Comparison of ENCODE assay signal across 7 mouse cellular contexts in genomic region chr8:108611792-108612413, GRCm38 (mm10).
DNase-seq lines count a peak whose midpoint lies in the region; ATAC-seq and TF ChIP-seq lines count a peak whose summit lies in the region.

No protein-coding gene starts in this region.

- TF ChIP-seq CTCF in lung, embryonic 14.5 days (IDR thresholded peaks at IDR 0.05; ENCODE audit: low read depth): no peak
- no peak for TF ChIP-seq CTCF in small intestine, adult 2 months (IDR thresholded peaks at IDR 0.05; ENCODE audit: extremely low read depth, insufficient read length, insufficient replicate concordance, low read depth, low read length)

- peak overlapping the region; percentile 39 for H3K4me2 ChIP-seq in lung, embryonic 14.5 days
- no peak overlapping the region for H3K4me2 ChIP-seq in embryonic facial prominence, embryonic 14.5 days (ENCODE audit: low read depth, low read length)

- H3K4me1 ChIP-seq in lung, embryonic 14.5 days (ENCODE audit: insufficient read depth): peaks cover 14% of the 10 kb centered on the region
- H3K4me1 ChIP-seq in embryonic facial prominence, embryonic 14.5 days (ENCODE audit: control insufficient read depth, insufficient read depth, low read length): 0 out of 2 replicates have a peak, but pooled peaks cover 8% of the 10 kb centered on the region
- H3K4me1 ChIP-seq in small intestine, adult 2 months (ENCODE audit: control insufficient read depth, insufficient read depth, insufficient read length, low read length): no peaks in the 10 kb centered on the region

- DNase-seq in lung, embryonic 14.5 days: peak; percentile 39
- no peak for DNase-seq in lung, postnatal 14 days
- peak; percentile 19 for DNase-seq in embryonic facial prominence, embryonic 14.5 days (ENCODE audit: low spot score)
- DNase-seq in kidney, postnatal 36 days: peak; percentile 31 to 64
- no peak for DNase-seq in right cerebral cortex, postnatal 36 days (ENCODE audit: low spot score in 2 of 2)
- DNase-seq in cerebellum, postnatal 25 days: no peak

- H3K27me3 ChIP-seq in lung, embryonic 14.5 days (ENCODE audit: insufficient read depth, low read length): no peaks in the 10 kb centered on the region
- H3K27me3 ChIP-seq in embryonic facial prominence, embryonic 14.5 days (replicated peaks; ENCODE audit: control insufficient read depth, insufficient read depth, low read length): no peaks in the 10 kb centered on the region
- no peaks in the 10 kb centered on the region for H3K27me3 ChIP-seq in small intestine, adult 2 months (ENCODE audit: control insufficient read depth, insufficient read depth, low read length)

- WGBS in lung, embryonic 14.5 days: 51% methylated on average over 11 of the region's 11 CpGs
- 52% methylated on average over 11 of the region's 11 CpGs for WGBS in embryonic facial prominence, embryonic 14.5 days
- WGBS in small intestine, adult 2 months: 52% methylated on average over 11 of the region's 11 CpGs

- H3K36me3 ChIP-seq in lung, embryonic 14.5 days (ENCODE audit: insufficient read depth): no peaks in the 10 kb centered on the region
- H3K36me3 ChIP-seq in embryonic facial prominence, embryonic 14.5 days (ENCODE audit: control insufficient read depth, insufficient read depth, low read length): no peaks in the 10 kb centered on the region
- H3K36me3 ChIP-seq in small intestine, adult 2 months (ENCODE audit: control insufficient read depth, insufficient read depth, low read length): no peaks in the 10 kb centered on the region

- no peak overlapping the region for H3K4me3 ChIP-seq in lung, embryonic 14.5 days (ENCODE audit: low read depth, low read length)
- no peak overlapping the region for H3K4me3 ChIP-seq in embryonic facial prominence, embryonic 14.5 days (ENCODE audit: low read depth, low read length)
- peak overlapping the region; percentile 7 for H3K4me3 ChIP-seq in small intestine, adult 2 months (ENCODE audit: low read depth, low read length)

- no peak for TF ChIP-seq POLR2A in small intestine, adult 2 months (IDR thresholded peaks at IDR 0.05; ENCODE audit: low read depth, low read length)

- no peaks in the 10 kb centered on the region for H3K9me3 ChIP-seq in lung, embryonic 14.5 days (ENCODE audit: low read depth, low read length)
- no peaks in the 10 kb centered on the region for H3K9me3 ChIP-seq in embryonic facial prominence, embryonic 14.5 days (ENCODE audit: control insufficient read depth, low read length)

- peak overlapping the region; percentile 64; the same call in 1 of the 2 replicates for H3K27ac ChIP-seq in lung, embryonic 14.5 days (ENCODE audit: low read depth)
- H3K27ac ChIP-seq in embryonic facial prominence, embryonic 14.5 days (replicated peaks; ENCODE audit: low read depth, low read length): no peak overlapping the region
- H3K27ac ChIP-seq in small intestine, adult 2 months (ENCODE audit: insufficient read depth, low read depth, low read length): no peak overlapping the region; the same call in 1 of the 2 replicates

- H3K9ac ChIP-seq in lung, embryonic 14.5 days: no peak overlapping the region
- no peak overlapping the region for H3K9ac ChIP-seq in embryonic facial prominence, embryonic 14.5 days (ENCODE audit: low read depth, low read length)

- no peak for ATAC-seq in lung, embryonic 14.5 days (ENCODE audit: insufficient read depth)
- ATAC-seq in embryonic facial prominence, embryonic 14.5 days (ENCODE audit: low read depth): no peak

Comparison
In these comparisons a context has a peak if more than half of its experiments do, and no peak if none do; other contexts are left out.
1. DNase-seq: peak in lung, embryonic 14.5 days (single experiment), embryonic facial prominence, embryonic 14.5 days (single experiment) and kidney, postnatal 36 days (2 of 2); none in lung, postnatal 14 days (single experiment), right cerebral cortex, postnatal 36 days (0 of 2) and cerebellum, postnatal 25 days (0 of 2).